Mouse (Mus musculus) hindbrain, postnatal 0 days (tissue): ENCODE measurements around the gene Unc13c. TPM values are rescaled to one million over a fixed set of nuclear protein-coding genes. Genes with fewer than 3 reads are reported as not detected.

Source experiments
- ATAC-seq: fragments of 200-750 bp; cut with Nextera tagmentation; 2 replicates; pipeline ENCODE4 v1.8.0; 2017; ENCODE audit warnings: mild to moderate bottlenecking, moderate TSS enrichment, moderate library complexity
- DNase-seq: peaks from one replicate; pipeline ENCODE4 v3.0.0-alpha.2; 2015; ENCODE audit warnings: low spot score
- H3K27ac ChIP-seq: fragments of 300-500 bp; sonication (generic); 2 replicates; pipeline ENCODE4 v1.5.1; 2014; ENCODE audit warnings: mild to moderate bottlenecking
- H3K27me3 ChIP-seq: fragments of 300-500 bp; sonication (generic); 2 replicates; pipeline ENCODE4 v1.6.1; 2014; ENCODE audit warnings: low read length, mixed read lengths; ENCODE audit not compliant: insufficient read depth
- H3K36me3 ChIP-seq: fragments of 300-500 bp; sonication (generic); 2 replicates; pipeline ENCODE4 v1.6.1; 2014; ENCODE audit warnings: low read length, mixed read lengths; ENCODE audit not compliant: insufficient read depth
- H3K4me1 ChIP-seq: fragments of 300-500 bp; sonication (generic); 2 replicates; pipeline ENCODE4 v1.6.1; 2014; ENCODE audit warnings: antibody characterized with exemption, low read length, mixed read lengths; ENCODE audit not compliant: insufficient read depth
- H3K4me2 ChIP-seq: fragments of 300-500 bp; sonication (generic); 2 replicates; pipeline ENCODE4 v1.6.1; 2014; ENCODE audit warnings: low read depth, mild to moderate bottlenecking, low read length, moderate library complexity, mixed read lengths
- H3K4me3 ChIP-seq: fragments of 300-500 bp; sonication (generic); 2 replicates; pipeline ENCODE4 v1.5.1; 2014; ENCODE audit warnings: low read length
- H3K9ac ChIP-seq: fragments of 300-500 bp; sonication (generic); replicated peaks from 2 replicates; pipeline ENCODE4 v1.6.1; 2014; ENCODE audit warnings: mild to moderate bottlenecking, low read length, moderate library complexity, mixed read lengths
- H3K9me3 ChIP-seq: fragments of 300-500 bp; sonication (generic); 2 replicates; pipeline ENCODE4 v1.6.1; 2016; ENCODE audit warnings: low read length, mixed read lengths
- CTCF ChIP-seq: IDR thresholded peaks from 2 replicates; pipeline ENCODE4 v1.5.1; 2016; ENCODE audit warnings: antibody characterized with exemption, control low read depth, low read depth
- WGBS: fragments of 180-500 bp; shearing (Covaris S2); extraction: QIAGEN DNeasy Blood & Tissue Kit; methylation state at CpG from one replicate; pipeline ENCODE4 v1.1.7; 2014; 5-methylcytosine and 5-hydroxymethylcytosine counted together
- polyA plus RNA-seq: library from polyadenylated mRNA; unstranded; fragments of >200 nt; fragmentation: Nextera tagmentation; extraction: Ambion mirVana; gene quantifications from 2 replicates; pipeline ENCODE4 v1.2.1, GENCODE M21; 2015
- total RNA-seq: library from RNA; depleted of rRNA; stranded (reverse); fragments of >200 nt; gene quantifications from 2 replicates; pipeline ENCODE4 v1.2.3, GENCODE M21; 2014; rRNA removed

Unc13c gene
- total RNA-seq (12.3 and 16.3 TPM in 2 replicates), polyA plus RNA-seq (7.1 and 7.8 TPM in 2 replicates)

DNA sequence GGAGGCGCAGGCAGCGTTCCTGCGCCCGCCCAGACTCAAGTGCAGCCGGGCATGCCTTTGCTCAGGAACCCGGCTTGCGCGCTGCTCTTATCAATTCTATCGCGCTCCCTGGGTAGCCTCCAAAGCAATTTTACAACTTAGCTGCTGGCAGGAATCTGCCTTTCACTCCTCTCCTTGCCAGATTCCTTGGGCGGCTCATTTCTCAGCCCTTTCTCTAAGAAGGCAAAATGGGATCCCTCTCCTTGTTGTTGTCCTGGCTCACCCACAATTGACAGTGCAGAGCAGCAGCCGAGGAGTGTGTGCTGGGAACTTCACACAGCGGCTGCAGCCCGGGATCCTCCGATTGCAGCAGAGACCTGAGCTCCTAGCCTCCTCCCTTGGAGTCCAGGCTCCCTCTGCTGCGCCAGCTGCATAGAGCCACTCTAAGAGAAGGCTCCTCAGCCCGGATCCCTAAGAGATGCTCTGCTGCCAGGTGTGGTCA is at the start of gene Unc13c:
Gene Unc13c, minus strand, starts transcription at position 326 of the 481 bp plus-strand sequence.
- peak; percentile 56 for TF ChIP-seq CTCF
- peak within 1 kb of the TSS; percentile 42 for H3K4me3 ChIP-seq
- no peaks in the 10 kb centered on the region for H3K36me3 ChIP-seq
- peak within 1 kb of the TSS; percentile 69 for H3K4me2 ChIP-seq
- H3K27me3 ChIP-seq: no peaks in the 10 kb centered on the region
- DNase-seq: peak; percentile 75
- H3K9ac ChIP-seq: peak within 1 kb of the TSS; percentile 37
- WGBS: 2% methylated on average over 17 of the region's 17 CpGs
- no peaks in the 10 kb centered on the region for H3K9me3 ChIP-seq
- peak within 1 kb of the TSS; percentile 68 for H3K27ac ChIP-seq
- ATAC-seq: peak; percentile 85
- peaks cover 7% of the 10 kb centered on the region for H3K4me1 ChIP-seq

GRCm38 (mm10) chr9:74007976-74008686 is 39.4 kb upstream of the Unc13c start:
- no peak for TF ChIP-seq CTCF
- 42% methylated on average over 7 of the region's 7 CpGs for WGBS
- Histone ChIP-seq H3K36me3 (no peaks in the 10 kb centered on the region), H3K27me3 (no peaks in the 10 kb centered on the region), H3K9me3 (no peaks in the 10 kb centered on the region), H3K27ac (no peak overlapping the region), H3K9ac (no peak overlapping the region), H3K4me3 (no peak overlapping the region), H3K4me2 (no peak overlapping the region), H3K4me1 (no peaks in the 10 kb centered on the region)
- DNase-seq (peak; percentile 45), ATAC-seq (no peak)

DNA sequence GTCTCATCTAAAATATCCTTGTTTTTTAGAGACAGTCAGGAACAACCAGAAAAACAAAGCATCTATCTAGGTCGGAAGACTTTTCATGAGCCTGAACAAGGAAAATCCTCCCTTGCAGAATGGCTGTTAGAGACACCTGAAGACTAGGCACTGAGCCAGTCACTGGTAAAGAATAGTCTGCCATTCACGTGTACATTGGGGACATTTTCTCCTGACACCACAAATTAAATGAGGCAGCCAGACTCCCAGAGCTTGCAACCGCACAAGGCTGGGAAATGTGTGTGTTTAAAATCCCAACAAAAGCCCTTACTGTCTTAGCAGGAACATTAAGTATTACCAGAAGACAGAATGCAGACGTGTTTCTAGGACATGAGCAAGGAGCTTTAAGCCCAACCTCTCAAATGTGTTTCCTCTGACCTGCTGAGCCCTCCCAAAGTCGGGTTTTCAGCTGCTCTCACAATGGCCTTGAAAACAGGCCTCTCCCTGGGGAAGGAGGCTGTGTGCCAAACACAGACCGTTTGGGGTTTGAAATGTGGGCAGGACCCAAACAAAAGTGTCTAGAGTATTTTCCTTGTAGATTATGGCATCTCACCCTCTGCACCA is 33.7 kb upstream of the Unc13c start:
- peak overlapping the region; percentile 54 for H3K27ac ChIP-seq
- 15% methylated on average over 6 of the region's 6 CpGs for WGBS

GRCm38 (mm10) chr9:73988096-73988495 is 19.3 kb upstream of the Unc13c start:
- no peak for TF ChIP-seq CTCF

More for the DNA sequence above, 33.7 kb upstream of the Unc13c start:
- Histone ChIP-seq H3K9ac (no peak overlapping the region), H3K36me3 (no peaks in the 10 kb centered on the region), H3K4me2 (no peak overlapping the region), H3K9me3 (no peaks in the 10 kb centered on the region), H3K27me3 (no peaks in the 10 kb centered on the region), H3K4me1 (0 out of 2 replicates have a peak, but pooled peaks cover 9% of the 10 kb centered on the region), H3K4me3 (no peak overlapping the region)
- DNase-seq (peak; percentile 49), ATAC-seq (no peak)
- TF ChIP-seq CTCF: no peak

DNA sequence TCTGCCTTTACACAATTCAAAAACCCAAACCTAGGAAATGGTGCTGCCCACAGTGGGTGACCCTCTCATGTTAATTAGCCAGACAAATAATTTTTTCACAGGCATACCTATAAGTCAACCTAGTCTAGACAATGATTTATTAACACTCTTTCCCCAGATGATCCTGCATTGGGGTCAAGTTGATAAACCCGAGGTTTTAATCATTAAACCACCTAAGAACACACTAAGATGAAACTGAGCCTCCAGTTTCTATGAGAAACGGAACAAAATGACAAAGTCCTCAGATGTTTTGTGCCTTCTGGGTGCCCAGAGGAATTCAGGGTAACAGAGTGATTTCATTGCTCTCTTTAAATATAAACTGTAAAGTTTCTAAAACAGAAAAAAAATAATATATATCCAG is 18.5 kb upstream of the Unc13c start:
- 81% methylated on average over 2 of the region's 2 CpGs for WGBS
- no peak overlapping the region for H3K9ac ChIP-seq
- no peaks in the 10 kb centered on the region for H3K4me1 ChIP-seq
- no peak overlapping the region for H3K27ac ChIP-seq
- DNase-seq (no peak), ATAC-seq (no peak)
- TF ChIP-seq CTCF: no peak
- H3K4me2 ChIP-seq: no peak overlapping the region
- H3K9me3 ChIP-seq: peaks cover 6% of the 10 kb centered on the region
- H3K36me3 ChIP-seq: no peaks in the 10 kb centered on the region
- no peaks in the 10 kb centered on the region for H3K27me3 ChIP-seq
- H3K4me3 ChIP-seq: no peak overlapping the region

More at GRCm38 (mm10) chr9:73988096-73988495, 19.3 kb upstream of the Unc13c start:
- no peaks in the 10 kb centered on the region for H3K27me3 ChIP-seq
- no peak overlapping the region for H3K4me2 ChIP-seq
- no peaks in the 10 kb centered on the region for H3K36me3 ChIP-seq
- DNase-seq (no peak), ATAC-seq (no peak)
- peaks cover 6% of the 10 kb centered on the region for H3K9me3 ChIP-seq
- no peak overlapping the region for H3K27ac ChIP-seq
- no peaks in the 10 kb centered on the region for H3K4me1 ChIP-seq
- H3K4me3 ChIP-seq: no peak overlapping the region
- no peak overlapping the region for H3K9ac ChIP-seq

DNA sequence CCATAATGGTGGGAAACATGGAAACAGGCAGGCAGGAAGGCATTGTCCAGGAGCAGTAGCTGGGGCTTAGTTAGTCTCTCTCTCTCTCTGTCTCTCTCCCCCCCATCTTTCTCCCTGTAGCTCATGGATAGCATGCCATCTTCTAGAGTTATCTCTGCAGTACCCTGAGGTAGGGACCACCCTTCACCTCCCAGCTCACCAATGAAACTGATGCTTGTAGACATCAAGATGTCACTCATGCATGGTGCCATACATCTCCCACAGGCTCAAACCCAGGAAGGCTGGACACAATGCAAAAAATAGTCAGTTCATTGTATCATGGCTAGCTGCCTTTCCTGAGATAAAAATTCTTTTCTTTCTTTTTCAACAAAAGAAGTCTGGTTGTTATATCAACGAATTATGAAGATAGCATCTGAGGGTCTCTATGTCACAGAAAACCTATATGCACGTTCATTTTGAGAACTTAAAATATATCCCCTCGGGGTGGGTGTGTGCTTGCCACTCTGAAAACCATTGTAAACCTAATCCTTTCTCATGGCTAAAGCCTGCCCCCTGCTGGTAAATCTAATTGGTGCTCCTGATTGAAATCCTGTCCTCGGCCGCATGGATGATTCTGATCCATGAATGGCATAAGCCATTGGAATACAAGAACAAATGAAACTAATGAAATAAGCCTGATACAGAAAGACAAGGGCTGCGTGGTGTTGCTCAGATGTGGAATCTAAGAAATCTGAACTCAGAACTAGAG is 14.0 kb upstream of the Unc13c start:
- TF ChIP-seq CTCF: peak; percentile 82
- WGBS: 11% methylated on average over 6 of the region's 6 CpGs
- H3K9me3 ChIP-seq: no peaks in the 10 kb centered on the region

More for the DNA sequence above, 14.0 kb upstream of the Unc13c start:
- H3K36me3 ChIP-seq: no peaks in the 10 kb centered on the region
- ATAC-seq: peak; percentile 68
- no peaks in the 10 kb centered on the region for H3K4me1 ChIP-seq
- no peak overlapping the region for H3K4me2 ChIP-seq
- H3K4me3 ChIP-seq: no peak overlapping the region
- no peaks in the 10 kb centered on the region for H3K27me3 ChIP-seq
- DNase-seq: peak; percentile 93
- H3K27ac ChIP-seq: no peak overlapping the region
- no peak overlapping the region for H3K9ac ChIP-seq
